Mouse (Mus musculus): ENCODE measurements around the gene Maea.

DNA sequence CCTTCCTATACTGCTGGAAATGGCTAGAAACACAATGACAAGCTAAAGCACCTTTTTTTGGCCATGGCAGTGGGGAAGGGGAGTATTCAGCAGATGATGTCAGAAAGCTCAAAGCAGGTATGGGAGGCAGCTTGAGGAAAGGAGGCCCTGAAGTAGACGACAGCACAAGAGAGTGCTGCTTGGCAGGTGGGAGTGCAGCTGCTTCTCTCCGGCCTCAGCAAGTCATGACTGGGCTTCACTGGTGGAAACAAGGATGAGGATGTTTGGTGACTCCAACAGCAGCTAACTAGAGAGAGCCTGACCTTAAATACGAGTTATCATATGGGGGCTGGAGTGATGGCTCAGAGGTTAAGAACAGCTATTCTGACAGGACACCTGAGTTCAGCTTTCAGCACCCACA lies 12.3 kb downstream of the Maea start:
- no peak for TF ChIP-seq CTCF (IDR thresholded peaks at IDR 0.05)
- TF ChIP-seq EP300 (IDR thresholded peaks at IDR 0.05) = no peak

Data from lung, postnatal 0 days (tissue).